Mouse (Mus musculus): ENCODE measurements around the gene Fam243.

Gene Fam243

DNA sequence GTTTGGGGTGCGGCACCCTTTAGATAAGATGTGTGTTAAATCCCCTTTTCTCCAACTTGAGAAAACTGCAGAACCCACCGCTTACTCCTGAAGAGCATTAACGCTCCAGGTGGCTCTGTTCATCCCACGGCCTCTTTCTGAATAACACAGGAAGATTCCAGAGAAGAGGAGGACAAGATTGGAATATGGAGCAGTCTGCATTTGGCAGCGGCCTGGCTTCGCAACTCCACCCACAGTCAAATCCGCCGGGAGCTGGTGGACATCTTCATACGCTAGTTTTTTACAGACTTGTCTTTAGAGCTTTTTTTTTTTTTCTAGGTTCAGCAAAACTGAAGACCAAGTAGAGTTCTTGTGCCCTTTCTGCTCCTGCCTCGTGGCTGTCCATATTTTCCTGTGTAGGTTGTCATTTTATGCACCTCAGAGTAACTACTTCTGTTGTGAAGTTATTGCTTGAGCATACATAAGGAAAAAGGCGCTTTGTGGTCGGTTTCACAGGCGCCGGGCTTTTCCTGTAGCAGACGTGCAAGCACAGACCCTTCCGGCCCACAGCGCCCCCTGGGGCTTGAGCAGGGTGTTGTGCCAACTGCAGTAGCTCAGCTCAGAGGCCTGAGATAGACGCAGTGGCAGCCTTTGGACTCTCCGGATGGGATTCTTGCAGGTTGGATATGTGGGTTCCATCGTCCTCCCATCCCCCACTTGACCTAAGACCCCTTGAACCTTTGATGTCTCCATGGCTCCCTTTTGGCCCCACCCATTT, 1.7 kb downstream of the Fam243 start:
- DNase-seq (ENCODE audit: low spot score) = no peak

DNA sequence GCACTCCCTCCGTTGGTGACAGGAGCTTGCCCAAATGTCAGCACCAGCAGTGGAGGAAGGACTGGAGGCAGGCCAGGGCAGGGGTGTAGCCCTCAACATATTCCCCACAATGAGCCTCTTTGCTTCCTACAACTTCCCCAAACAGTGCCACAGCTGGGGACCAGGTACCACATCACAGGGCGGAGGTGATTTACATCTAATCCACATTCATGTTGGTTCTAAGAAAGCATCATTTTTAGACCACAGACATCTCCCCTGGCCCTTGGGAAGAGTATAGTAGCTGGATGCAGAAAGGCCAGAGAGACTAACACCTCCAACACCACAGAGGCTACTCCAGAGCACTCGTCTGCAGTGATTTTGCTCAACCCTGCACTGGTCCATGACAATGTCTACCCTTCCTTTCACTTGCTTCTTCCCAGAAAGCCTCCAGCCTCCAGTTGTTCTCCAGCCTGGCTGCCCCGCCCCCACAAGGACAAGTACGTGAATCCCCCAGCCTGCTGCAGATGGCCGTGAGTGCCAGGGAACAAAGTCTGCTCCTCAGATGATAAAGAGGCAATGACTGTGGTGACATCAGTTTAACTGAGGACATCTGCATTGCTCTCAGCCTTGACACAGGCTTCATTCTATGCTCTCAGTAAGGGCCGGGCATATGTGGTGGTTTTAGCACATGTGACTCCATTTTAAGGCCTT, 5.0 kb downstream of the Fam243 start:
- no peak for DNase-seq (ENCODE audit: low spot score)

DNA sequence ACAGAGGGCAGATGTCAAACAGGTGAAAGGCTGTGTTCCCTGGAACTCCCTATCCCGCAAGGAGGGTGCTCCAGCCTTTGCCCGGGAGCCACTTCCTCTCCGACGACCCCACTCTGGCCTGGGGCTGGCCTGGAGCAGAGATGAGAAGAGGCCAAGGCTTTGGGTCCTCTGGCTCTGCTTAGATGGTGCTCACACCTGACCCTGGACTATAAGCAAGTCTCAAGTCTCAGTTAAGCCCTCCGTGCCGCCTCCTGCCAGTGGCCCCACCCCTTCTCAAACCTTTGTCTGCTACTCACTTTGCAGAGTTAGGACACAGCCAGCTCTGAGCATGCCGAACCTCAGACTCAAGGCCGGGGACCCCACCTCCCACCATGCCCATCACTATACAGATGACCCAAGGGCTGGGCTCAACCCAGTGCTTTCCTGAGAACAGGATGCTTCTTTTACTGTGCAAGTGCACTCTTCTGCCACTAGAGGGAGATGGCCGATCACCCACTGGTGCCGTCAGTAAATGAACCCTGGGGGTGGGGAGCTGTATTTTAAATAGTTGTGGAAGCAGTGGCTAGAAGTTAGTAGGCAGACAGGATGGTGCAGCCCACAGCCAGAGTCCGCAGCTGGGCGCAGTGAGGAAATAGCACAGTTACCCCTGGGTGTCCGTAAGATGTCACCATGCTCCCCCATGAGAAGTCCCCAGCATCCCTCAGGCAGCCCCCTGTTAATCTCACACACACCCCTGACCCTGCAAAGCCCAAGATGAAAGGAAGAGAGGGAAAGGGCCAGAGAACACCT, 7.1 kb downstream of the Fam243 start:
- no peak for DNase-seq (ENCODE audit: low spot score)

GRCm38 (mm10) chr16:92309126-92309525, 12.1 kb downstream of the Fam243 start:
- no peak for DNase-seq (ENCODE audit: low spot score)

- no peak for DNase-seq (ENCODE audit: low spot score)
Observed at GRCm38 (mm10) chr16:92307947-92308346, 13.3 kb downstream of the Fam243 start.

DNA sequence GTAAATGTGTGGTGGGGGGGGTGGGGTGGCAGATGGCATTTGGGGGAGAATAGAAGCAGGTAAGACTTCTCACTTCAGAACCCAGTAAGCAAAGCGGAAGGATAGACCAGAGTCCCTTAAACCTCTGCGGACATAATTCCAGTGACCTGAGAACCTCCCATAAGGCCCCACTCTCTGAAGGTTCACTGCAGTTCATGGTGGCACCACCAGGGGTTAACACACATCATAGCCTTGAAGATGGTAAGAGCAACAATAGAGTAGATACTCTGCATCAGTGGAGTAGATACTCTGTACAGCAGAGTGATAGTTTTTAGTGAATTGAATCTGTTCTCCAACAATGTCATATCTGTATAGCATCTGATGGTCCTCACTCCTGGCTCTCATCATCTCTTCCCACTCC, 15.7 kb downstream of the Fam243 start:
- DNase-seq (ENCODE audit: low spot score) = no peak

- DNase-seq (ENCODE audit: low spot score) = no peak
Observed at GRCm38 (mm10) chr16:92302506-92302905, 18.7 kb downstream of the Fam243 start.

GRCm38 (mm10) chr16:92301989-92302388, 19.3 kb downstream of the Fam243 start:
- no peak for DNase-seq (ENCODE audit: low spot score)

DNA sequence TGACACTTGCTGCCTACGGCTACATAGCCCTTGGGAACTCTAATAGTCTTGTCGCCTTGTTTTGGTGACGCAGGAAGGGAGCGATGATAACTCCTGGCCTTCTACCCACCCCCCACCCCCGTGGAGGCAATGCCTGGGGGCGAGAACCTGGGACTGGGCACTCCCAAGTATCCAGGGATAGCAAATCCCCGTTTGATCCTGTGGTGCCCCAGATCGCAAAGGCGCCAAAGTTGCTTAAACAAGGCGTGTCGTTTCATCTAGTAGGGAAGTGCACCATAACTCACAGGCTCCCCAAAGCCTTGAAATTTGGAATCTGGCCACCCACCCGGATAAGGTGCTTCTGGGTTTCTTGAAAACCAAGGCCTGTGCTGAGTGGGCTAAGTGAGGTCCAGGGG, 19.8 kb downstream of the Fam243 start:
- no peak for DNase-seq (ENCODE audit: low spot score)

GRCm38 (mm10) chr16:92300649-92301411, 20.4 kb downstream of the Fam243 start, which contains the start of gene Smim11:
Smim11 (plus strand) TSS chr16:92301286.
- DNase-seq (ENCODE audit: low spot score) = peak; percentile 94

DNA sequence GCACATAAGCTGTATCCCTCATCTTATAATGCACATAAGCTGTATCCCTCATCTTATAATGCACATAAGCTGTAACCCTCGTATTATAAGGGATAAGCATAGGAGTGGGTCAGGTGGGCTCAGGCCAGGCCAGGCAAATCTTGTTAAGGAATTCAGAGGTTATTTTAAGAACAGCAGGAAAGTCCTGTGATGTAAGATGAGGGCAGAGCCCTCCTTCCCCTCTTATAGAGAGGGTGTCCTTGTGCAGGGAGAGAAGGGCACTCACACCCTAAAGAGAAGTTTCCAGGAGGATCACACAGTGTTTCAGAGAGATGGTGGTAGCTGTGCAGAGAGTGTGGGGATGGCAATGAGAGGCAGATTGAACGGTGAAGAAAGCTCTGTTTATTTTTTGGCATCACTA, 25.9 kb downstream of the Fam243 start:
- DNase-seq (ENCODE audit: low spot score) = no peak

- no peak for DNase-seq (ENCODE audit: low spot score)
Observed at GRCm38 (mm10) chr16:92294267-92294970, 26.8 kb downstream of the Fam243 start.

GRCm38 (mm10) chr16:92292101-92292500, 29.1 kb downstream of the Fam243 start, which contains the start of gene Kcne2:
Kcne2 (plus strand) TSS chr16:92292389.
- no peak for DNase-seq (ENCODE audit: low spot score)

- DNase-seq (ENCODE audit: low spot score) = no peak
Observed at GRCm38 (mm10) chr16:92290045-92290444, 31.2 kb downstream of the Fam243 start.

GRCm38 (mm10) chr16:92288778-92289177, 32.5 kb downstream of the Fam243 start:
- DNase-seq (ENCODE audit: low spot score) = no peak

DNA sequence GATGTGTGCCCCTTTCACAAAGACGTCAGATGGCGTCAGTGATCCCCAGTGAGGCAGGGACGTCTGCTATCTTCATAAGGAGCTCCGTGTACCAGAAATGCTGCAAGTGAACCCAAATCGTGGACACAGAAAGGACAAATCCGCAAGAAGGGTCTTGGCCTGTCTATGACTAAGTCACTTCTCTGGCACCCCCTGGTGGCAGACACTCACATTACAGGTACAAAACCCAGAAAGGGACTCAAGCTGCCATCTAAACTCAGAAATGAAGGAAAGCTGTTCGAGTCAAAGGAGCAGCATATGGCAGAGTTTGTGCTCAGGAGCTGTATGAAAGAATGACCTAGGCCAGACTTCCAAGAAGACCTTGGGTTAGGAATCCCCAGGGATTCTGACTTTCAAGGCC, 34.6 kb downstream of the Fam243 start:
- peak; percentile 91 for DNase-seq (ENCODE audit: low spot score)

- DNase-seq (ENCODE audit: low spot score) = no peak
Observed at GRCm38 (mm10) chr16:92285068-92285467, 36.2 kb downstream of the Fam243 start.

GRCm38 (mm10) chr16:92282671-92283070, 38.6 kb downstream of the Fam243 start:
- no peak for DNase-seq (ENCODE audit: low spot score)

DNA sequence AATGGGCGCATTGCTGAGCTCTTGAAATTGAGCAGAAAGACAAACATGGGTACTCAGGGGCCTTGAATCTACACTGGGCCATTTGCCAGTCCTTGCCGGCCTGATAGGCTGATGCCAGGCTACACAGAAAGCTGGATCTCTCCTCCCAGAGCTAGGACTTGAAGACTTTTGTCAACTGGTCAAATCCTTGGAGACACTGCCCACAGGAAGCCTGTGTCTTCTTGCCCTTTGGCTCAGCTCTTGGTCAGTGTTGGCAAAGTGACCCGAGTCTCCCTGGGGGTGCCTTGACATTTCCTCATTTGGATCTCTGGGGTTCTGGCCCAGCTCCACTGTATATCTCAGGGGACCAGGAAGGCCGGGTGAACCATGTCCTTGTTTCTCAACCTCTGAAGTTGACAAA, 45.7 kb downstream of the Fam243 start:
- no peak for DNase-seq (ENCODE audit: low spot score)

DNA sequence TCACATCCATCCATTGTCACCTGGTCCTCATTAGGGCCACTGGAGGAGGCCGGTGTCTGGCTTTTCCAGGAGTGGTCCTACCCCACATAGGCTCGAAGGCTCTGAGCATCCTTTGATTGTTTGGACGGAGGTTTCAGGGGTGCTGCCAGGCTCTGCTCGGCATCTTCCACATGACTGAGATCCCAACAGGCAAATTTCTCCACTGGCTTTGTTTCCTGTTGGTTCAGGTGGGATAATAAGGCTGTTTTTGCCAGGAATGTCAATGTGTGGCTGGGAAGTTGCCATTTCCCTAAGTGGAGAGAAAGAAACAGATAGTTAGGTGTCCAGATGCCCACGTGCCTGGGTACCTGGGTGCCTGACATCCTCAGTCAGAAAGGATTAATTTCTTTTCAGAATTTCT, 46.7 kb downstream of the Fam243 start:
- no peak for DNase-seq (ENCODE audit: low spot score)

All from layer of hippocampus, adult 9-10 months (tissue).